Mouse (Mus musculus): ENCODE measurements at regions not wholly inside any gene's neighbourhood (a gene's known extent, or its start where the extent isn't known, plus 50 kb on each side); places are given as distances from the start of the nearest gene placed in this dataset.

- no peak for TF ChIP-seq CTCF (IDR thresholded peaks at IDR 0.05; ENCODE audit: control insufficient read depth, insufficient read depth, insufficient replicate concordance, low read depth, low read length)
- no peak for TF ChIP-seq POLR2A (IDR thresholded peaks at IDR 0.05; ENCODE audit: control insufficient read depth, low read depth, low read length)
Measured at GRCm38 (mm10) chr11:45629250-45629649, 222.6 kb upstream of the Clint1 start.
